Mouse (Mus musculus) cortical plate, adult 2 months (tissue): ENCODE results near the gene Pphln1.

ENCODE experiments used
- CTCF ChIP-seq: fragments of 200-500 bp; IDR thresholded peaks from 2 replicates; pipeline ENCODE4 v1.5.1; 2011; ENCODE audit warnings: mild to moderate bottlenecking, control low read depth, low read length; ENCODE audit not compliant: insufficient read depth; ENCODE audit errors: extremely low read depth
- POLR2A ChIP-seq: fragments of 200-500 bp; IDR thresholded peaks from 2 replicates; pipeline ENCODE4 v1.6.1; 2011; ENCODE audit warnings: mild to moderate bottlenecking, low read length, control low read depth; ENCODE audit not compliant: insufficient read depth; ENCODE audit errors: extremely low read depth

GRCm38 (mm10) chr15:93433811-93434210 lies 35.7 kb downstream of the Pphln1 start:
- TF ChIP-seq CTCF, result no peak
- TF ChIP-seq POLR2A, result no peak
